Comparison of ENCODE assay signal across 24 mouse cellular contexts in the genomic region with DNA sequence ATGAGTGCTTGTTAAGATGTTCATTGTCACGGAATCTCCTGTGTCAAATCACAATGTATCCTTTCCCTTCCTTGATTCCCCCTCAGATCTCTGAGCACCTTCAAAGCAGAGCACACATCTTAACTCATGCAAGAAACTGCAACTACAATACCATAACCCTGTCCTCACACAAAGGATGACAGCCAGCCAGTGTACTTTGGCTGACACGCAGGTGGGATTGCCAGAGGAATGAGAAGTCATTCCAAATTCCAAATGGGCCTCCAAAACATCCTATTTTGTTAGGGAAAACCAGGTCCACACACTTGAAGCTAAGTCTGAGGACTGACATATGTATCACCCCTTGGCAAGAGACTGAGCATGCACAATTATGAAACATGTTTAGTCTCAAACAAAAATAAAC. TPM values are rescaled to one million over a fixed set of nuclear protein-coding genes. Genes with fewer than 3 reads are reported as not detected.
DNase-seq lines count a peak whose midpoint lies in the region; ATAC-seq lines count a peak whose summit lies in the region.
"Had no signal": no experiment of that assay in that cellular context is flagged by ENCODE, and none has a peak within 500 bp of the region (broad histone marks: within the 10 kb centered on the region; RNA-seq: fewer than 3 reads in every experiment).

No protein-coding gene starts in this region.

- no peak overlapping the region for H3K9ac ChIP-seq in intestine, embryonic 16.5 days (ENCODE audit: low read depth, low read length)
- H3K9ac ChIP-seq: embryonic facial prominence, embryonic 13.5 days; forebrain, postnatal 0 days; hindbrain, embryonic 15.5 days; midbrain, embryonic 12.5 days had no signal

- peaks cover 8% of the 10 kb centered on the region for H3K4me1 ChIP-seq in heart, embryonic 10.5 days
- H3K4me1 ChIP-seq in intestine, embryonic 16.5 days (ENCODE audit: control insufficient read depth, insufficient read depth, low read length): 0 out of 2 replicates have a peak, but pooled peaks cover 2% of the 10 kb centered on the region
- H3K4me1 ChIP-seq: hindbrain, embryonic 15.5 days; midbrain, embryonic 12.5 days had no signal

- peak; percentile 49 to 67 for DNase-seq in heart, adult 18-20 months
- no peak for DNase-seq in heart, embryonic 10.5 days (ENCODE audit: low spot score)
- peak; percentile 32 for DNase-seq in urinary bladder, postnatal 14 days (ENCODE audit: low spot score)
- no peak for DNase-seq in urinary bladder, postnatal 10 days (ENCODE audit: low spot score)
- peak; percentile 16 to 45 for DNase-seq in heart, postnatal 14 days
- DNase-seq in right cerebral cortex, adult 2 months (ENCODE audit: low spot score in 2 of 2): no peak
- DNase-seq: adrenal gland, adult 8-10 months; B cell, adult 2 months; cerebellum, adult 2 months; cerebellum, postnatal 25 days; forebrain, postnatal 0 days; kidney, adult 8-10 months; kidney, postnatal 14 days; layer of hippocampus, postnatal 36 days; lung, postnatal 10 days had no signal

- no peak overlapping the region for H3K27ac ChIP-seq in heart, embryonic 10.5 days
- H3K27ac ChIP-seq in intestine, embryonic 16.5 days (ENCODE audit: low read length): no peak overlapping the region
- H3K27ac ChIP-seq: embryonic facial prominence, embryonic 13.5 days; hindbrain, embryonic 15.5 days; midbrain, embryonic 12.5 days; stomach, postnatal 0 days had no signal

- no peak overlapping the region for H3K4me3 ChIP-seq in heart, embryonic 10.5 days
- H3K4me3 ChIP-seq in intestine, embryonic 16.5 days (ENCODE audit: low read length): no peak overlapping the region
- H3K4me3 ChIP-seq: embryonic facial prominence, embryonic 13.5 days; hindbrain, embryonic 15.5 days; midbrain, embryonic 12.5 days had no signal

- no peaks in the 10 kb centered on the region for H3K27me3 ChIP-seq in heart, embryonic 10.5 days (ENCODE audit: insufficient read depth, poor library complexity, severe bottlenecking)
- H3K27me3 ChIP-seq in intestine, embryonic 16.5 days (replicated peaks; ENCODE audit: control insufficient read depth, insufficient read depth, low read length): no peaks in the 10 kb centered on the region
- H3K27me3 ChIP-seq: CH12.LX; embryonic facial prominence, embryonic 13.5 days; hindbrain, embryonic 15.5 days; midbrain, embryonic 12.5 days; Patski had no signal

- no peak overlapping the region for H3K4me2 ChIP-seq in intestine, embryonic 16.5 days (ENCODE audit: low read depth, low read length)
- H3K4me2 ChIP-seq: embryonic facial prominence, embryonic 13.5 days; hindbrain, embryonic 15.5 days; liver, embryonic 11.5 days; midbrain, embryonic 12.5 days had no signal

- no peaks in the 10 kb centered on the region for H3K36me3 ChIP-seq in heart, embryonic 10.5 days
- no peaks in the 10 kb centered on the region for H3K36me3 ChIP-seq in intestine, embryonic 16.5 days (ENCODE audit: control insufficient read depth, insufficient read depth, low read length)
- H3K36me3 ChIP-seq: embryonic facial prominence, embryonic 13.5 days; G1E; midbrain, embryonic 12.5 days had no signal

- no peaks in the 10 kb centered on the region for H3K9me3 ChIP-seq in heart, embryonic 10.5 days
- H3K9me3 ChIP-seq in intestine, embryonic 16.5 days (ENCODE audit: control insufficient read depth, low read length): no peaks in the 10 kb centered on the region
- H3K9me3 ChIP-seq: embryonic facial prominence, embryonic 13.5 days; midbrain, embryonic 12.5 days had no signal

- ATAC-seq in intestine, embryonic 16.5 days: no peak
- ATAC-seq: forebrain, postnatal 0 days; Patski had no signal

- intact Hi-C loops in heart, postnatal 14 days (cut with DNase I): no loop called here

- WGBS in heart, embryonic 10.5 days: 81% methylated on average over 2 of the region's 2 CpGs
- 77% methylated on average over 2 of the region's 2 CpGs for WGBS in intestine, embryonic 16.5 days

RNA-seq across cellular contexts. Expression of a gene that starts 45.5 kb away (rescaled TPM):
- 1 to 10 TPM; 7.4 to 8.8 TPM for total RNA-seq in heart, adult 18-20 months (2021)
- 2.4 and 9.7 TPM in 2 replicates for polyA plus RNA-seq in heart, embryonic 10.5 days (2016; fragmentation: Nextera tagmentation; extraction: Ambion mirVana)
- total RNA-seq in heart, postnatal 14 days (2021): 10 to 100 TPM; 10.4 to 10.9 TPM
- polyA plus RNA-seq in intestine, embryonic 16.5 days (2015; fragmentation: Nextera tagmentation; extraction: Ambion mirVana): 20.8 and 22.7 TPM in 2 replicates
- total RNA-seq: CH12.LX had no signal
- polyA plus RNA-seq: G1E had no signal

Comparison
In these comparisons a context has a peak if more than half of its experiments do, and no peak if none do; other contexts are left out.
1. DNase-seq: peak in heart, adult 18-20 months (2 of 2), urinary bladder, postnatal 14 days (single experiment) and heart, postnatal 14 days (2 of 2); none in heart, embryonic 10.5 days (single experiment), urinary bladder, postnatal 10 days (single experiment) and right cerebral cortex, adult 2 months (0 of 2).